Mouse (Mus musculus): Measurements from ENCODE around the gene Gpalpp1. TPM values are rescaled to one million over a fixed set of nuclear protein-coding genes. Genes with fewer than 3 reads are reported as not detected.

Gene Gpalpp1
- polyA plus RNA-seq (2012; rRNA removed; ENCODE audit: low replicate concordance): 0.45 and 0.71 TPM in 2 replicates

GRCm38 (mm10) chr14:76110396-76111221 is at the start of gene Gpalpp1, which contains the start of gene Nufip1:
Gene Gpalpp1 (minus strand): TSS chr14:76110760.
Gene Nufip1 (plus strand): TSS chr14:76110891.

Other genes with a start within 250 kb of the Gpalpp1 start
- not detected in 2 replicates for gene Kctd4, start 155.8 kb downstream of the Gpalpp1 start, polyA plus RNA-seq (2012; rRNA removed; ENCODE audit: low replicate concordance)
- gene Gtf2f2, start 99.9 kb downstream of the Gpalpp1 start, polyA plus RNA-seq (2012; rRNA removed; ENCODE audit: low replicate concordance): 0.94 and 2.2 TPM in 2 replicates
- 2.9 and 3.4 TPM in 2 replicates for gene Nufip1, start 131 bp upstream of the Gpalpp1 start, polyA plus RNA-seq (2012; rRNA removed; ENCODE audit: low replicate concordance)

All from duodenum, adult 2 months (tissue).